Mouse (Mus musculus): ENCODE results near the gene L3hypdh.

GRCm38 (mm10) chr12:72057780-72058179 lies 27.5 kb downstream of the L3hypdh start:
- TF ChIP-seq CTCF (IDR thresholded peaks at IDR 0.05; ENCODE audit: low read depth) (no peak), EP300 (IDR thresholded peaks at IDR 0.05; ENCODE audit: low read depth) (no peak)
